Mouse (Mus musculus) myocyte (in vitro differentiated cells): ENCODE measurements at regions not wholly inside any gene's neighbourhood (a gene's known extent, or its start where the extent isn't known, plus 50 kb on each side); places are given as distances from the start of the nearest gene placed in this dataset.

ENCODE experiments used
- MYOD1 ChIP-seq, 3 experiments: IDR thresholded peaks; one replicate each; pipeline ENCODE4 v1.6.1; 2011; ENCODE audit warnings: control low read depth in 2 of 3, low read depth in 2 of 3, mild to moderate bottlenecking in 2 of 3, moderate library complexity in 1 of 3; ENCODE audit not compliant: insufficient read length in 2 of 3, control insufficient read depth in 1 of 3
- MYOG ChIP-seq, 3 experiments: IDR thresholded peaks; one replicate each; pipeline ENCODE4 v1.6.1; 2011; ENCODE audit warnings: control low read depth in 2 of 3, low read depth in 2 of 3, mild to moderate bottlenecking in 2 of 3; ENCODE audit not compliant: insufficient read length in 2 of 3, control insufficient read depth in 1 of 3, insufficient read depth in 1 of 3
- POLR2A ChIP-seq: IDR thresholded peaks from one replicate; pipeline ENCODE4 v1.6.1; 2011; ENCODE audit warnings: low read depth, mild to moderate bottlenecking, control low read depth, moderate library complexity; ENCODE audit not compliant: insufficient read length
- TCF12 ChIP-seq: IDR thresholded peaks from one replicate; pipeline ENCODE4 v1.6.1; 2011; ENCODE audit warnings: mild to moderate bottlenecking, control low read depth; ENCODE audit not compliant: poor library complexity, insufficient read depth, severe bottlenecking
- USF1 ChIP-seq: IDR thresholded peaks from one replicate; pipeline ENCODE4 v1.6.1; 2011; ENCODE audit warnings: low read depth, mild to moderate bottlenecking, control low read depth, moderate library complexity

DNA sequence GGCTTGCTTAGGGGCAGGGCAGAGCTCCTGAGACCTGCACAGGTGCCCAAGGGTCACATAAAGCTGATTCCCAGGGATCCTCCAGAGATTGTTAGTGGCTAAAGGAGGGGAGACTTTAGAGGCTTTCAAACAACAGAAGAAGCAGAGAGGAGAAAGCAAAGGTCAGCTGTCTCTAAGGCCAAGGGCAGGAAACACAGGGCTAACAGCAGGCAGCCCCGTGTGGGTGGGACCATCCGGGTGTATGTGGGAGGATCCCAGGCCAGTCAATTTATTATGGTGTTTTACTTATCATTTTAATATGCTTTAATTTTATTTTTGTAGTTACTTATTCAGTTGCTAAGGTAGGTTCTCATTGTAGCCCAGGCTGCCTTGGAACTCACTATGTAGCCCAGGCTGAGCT lies 317.1 kb downstream of the Matn1 start:
- TF ChIP-seq USF1 = no peak
- TF ChIP-seq POLR2A = no peak
- TF ChIP-seq TCF12 = no peak
- TF ChIP-seq MYOG (IDR thresholded peaks at IDR 0.05; ENCODE audit: control insufficient read depth in 1 of 3, insufficient read depth in 1 of 3, insufficient read length in 2 of 3, low read depth in 2 of 3) = no peak
- no peak for TF ChIP-seq MYOD1 (IDR thresholded peaks at IDR 0.05; ENCODE audit: control insufficient read depth in 1 of 3, insufficient read length in 2 of 3, low read depth in 2 of 3)
